Mouse (Mus musculus): ENCODE measurements at regions not wholly inside any gene's neighbourhood (a gene's known extent, or its start where the extent isn't known, plus 50 kb on each side); places are given as distances from the start of the nearest gene placed in this dataset.

- ChIA-PET POLR2A (no interaction called here), CTCF (interaction anchor here (1.5 kb wide), 1 partner anchor 13 kb away, joined by 5 read pairs; no protein-coding TSS in a partner anchor)
Measured at GRCm38 (mm10) chr4:101342071-101342762, 76.9 kb upstream of the Ak4 start.

DNA sequence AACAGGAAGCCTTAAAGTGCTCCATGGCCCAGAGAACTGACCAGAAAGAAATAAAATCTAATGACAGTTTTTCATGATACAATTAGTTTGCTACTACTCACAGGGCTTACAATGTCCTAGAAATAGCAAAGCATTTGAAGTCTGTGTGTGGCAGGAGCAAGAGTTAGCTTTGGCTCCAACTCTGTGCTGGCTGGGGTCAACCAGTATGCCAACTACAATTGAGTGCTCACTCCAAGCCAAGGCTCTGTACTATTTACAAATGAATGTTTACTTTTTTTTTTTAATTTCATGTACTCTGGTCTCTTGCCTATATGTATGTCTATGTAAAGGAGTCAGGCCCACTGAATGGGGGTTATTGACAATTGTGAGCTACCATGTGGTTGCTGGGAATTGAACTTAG lies 75.7 kb upstream of the Jak1 start:
- in situ Hi-C loops (cut with MboI; ENCODE audit: low pct_unique_long_range_greater_than_20kb): no loop called here
- no peak for DNase-seq (ENCODE audit: low read depth, low spot score)
- no peaks in the 10 kb centered on the region for H3K27me3 ChIP-seq
- POLR2A ChIA-PET: no interaction called here
- TF ChIP-seq CTCF (IDR thresholded peaks at IDR 0.05): no peak
- CTCF ChIA-PET: interaction anchor here (1.3 kb wide), 1 partner anchor 8 kb away, joined by 4 read pairs; no protein-coding TSS in a partner anchor
- no peak for ATAC-seq

More at GRCm38 (mm10) chr4:101342071-101342762, 76.9 kb upstream of the Ak4 start:
- in situ Hi-C loops (cut with MboI; ENCODE audit: low pct_unique_long_range_greater_than_20kb): no loop called here
- ATAC-seq (no peak), DNase-seq (ENCODE audit: low read depth, low spot score) (no peak)
- no peak for TF ChIP-seq CTCF (IDR thresholded peaks at IDR 0.05)
- no peaks in the 10 kb centered on the region for H3K27me3 ChIP-seq

GRCm38 (mm10) chr4:101338211-101338610 lies 73.1 kb upstream of the Jak1 start:
- no peak for DNase-seq (ENCODE audit: low read depth, low spot score)
- ChIA-PET CTCF (no interaction called here), POLR2A (no interaction called here)
- ATAC-seq: no peak
- no peaks in the 10 kb centered on the region for H3K27me3 ChIP-seq
- no peak for TF ChIP-seq CTCF (IDR thresholded peaks at IDR 0.05)
- in situ Hi-C loops (cut with MboI; ENCODE audit: low pct_unique_long_range_greater_than_20kb): no loop called here

DNA sequence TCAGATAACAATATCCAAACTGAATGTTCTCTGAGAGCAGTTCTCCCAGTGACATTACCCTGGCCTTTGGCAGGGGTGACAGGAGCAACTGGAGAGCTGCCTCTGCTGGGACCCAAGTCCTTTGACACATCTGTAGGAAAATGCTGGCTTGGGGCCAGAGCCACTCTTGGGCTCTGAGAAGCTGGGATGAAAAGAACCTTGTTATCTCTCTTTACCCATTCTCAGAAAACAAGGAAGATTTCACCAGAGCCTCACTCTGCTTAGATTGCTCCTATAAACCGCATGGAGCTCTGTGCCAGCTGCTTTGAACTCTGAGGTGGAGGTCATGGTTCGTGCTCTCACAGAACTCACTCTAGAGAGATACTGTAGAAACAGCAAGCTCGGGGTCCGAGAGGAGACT lies 71.7 kb upstream of the Jak1 start:
- no peak for TF ChIP-seq CTCF (IDR thresholded peaks at IDR 0.05)
- ATAC-seq (no peak), DNase-seq (ENCODE audit: low read depth, low spot score) (no peak)
- in situ Hi-C loops (cut with MboI; ENCODE audit: low pct_unique_long_range_greater_than_20kb): no loop called here
- CTCF ChIA-PET: interaction anchor here (1.1 to 1.2 kb wide), 2 partner anchors 13 to 30 kb away, joined by 3 to 6 read pairs; no protein-coding TSS in a partner anchor
- POLR2A ChIA-PET: interaction anchor here (0.8 kb wide), 1 partner anchor 17 kb away, joined by 4 read pairs; no protein-coding TSS in a partner anchor
- H3K27me3 ChIP-seq: no peaks in the 10 kb centered on the region

DNA sequence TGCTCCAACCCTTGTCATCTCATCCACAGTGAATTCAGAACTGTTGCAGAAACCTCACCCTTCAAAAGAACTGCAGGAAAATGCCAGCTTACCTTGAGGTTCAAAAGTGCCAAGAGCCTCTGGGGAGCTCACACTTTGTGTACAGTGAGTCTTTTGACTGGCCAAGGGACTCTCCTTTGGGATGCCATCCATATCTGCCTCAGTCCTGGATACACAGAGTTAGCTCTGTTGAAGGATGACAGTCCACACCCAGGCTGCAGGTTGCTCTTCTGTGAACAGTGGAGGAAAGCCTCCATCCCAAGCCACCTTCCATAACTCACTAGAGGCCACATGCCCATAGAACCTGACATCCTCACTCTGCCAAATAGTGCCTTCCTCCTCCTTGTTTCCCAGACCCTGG lies 71.3 kb upstream of the Jak1 start:
- H3K27me3 ChIP-seq: no peaks in the 10 kb centered on the region
- no peak for TF ChIP-seq CTCF (IDR thresholded peaks at IDR 0.05)
- no peak for DNase-seq (ENCODE audit: low read depth, low spot score)
- POLR2A ChIA-PET: interaction anchor here (0.8 kb wide), 1 partner anchor 17 kb away, joined by 4 read pairs; no protein-coding TSS in a partner anchor
- no peak for ATAC-seq
- in situ Hi-C loops (cut with MboI; ENCODE audit: low pct_unique_long_range_greater_than_20kb): no loop called here
- CTCF ChIA-PET: interaction anchor here (1.1 to 1.2 kb wide), 2 partner anchors 13 to 31 kb away, joined by 3 to 6 read pairs; no protein-coding TSS in a partner anchor

DNA sequence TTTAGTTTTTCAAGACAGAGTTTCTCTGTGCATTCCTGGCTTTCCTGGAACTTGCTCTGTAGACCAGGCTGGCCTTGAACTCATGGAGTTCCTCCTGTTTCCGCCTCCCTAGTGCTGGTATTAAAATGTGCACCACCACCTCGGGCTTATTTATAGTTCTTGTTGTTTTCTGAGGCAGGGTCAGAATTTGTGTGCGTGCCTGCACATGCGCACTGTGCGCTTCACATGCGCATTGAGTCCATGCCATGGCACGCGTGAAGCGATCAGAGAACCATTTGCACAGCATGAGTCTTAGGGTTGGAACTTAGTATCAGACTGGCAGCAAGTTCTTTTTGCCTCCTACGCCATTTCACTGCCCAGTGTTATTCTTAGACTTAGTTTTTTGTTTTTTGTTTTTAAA lies 68.8 kb upstream of the Jak1 start:
- TF ChIP-seq CTCF (IDR thresholded peaks at IDR 0.05): no peak
- in situ Hi-C loops (cut with MboI; ENCODE audit: low pct_unique_long_range_greater_than_20kb): no loop called here
- DNase-seq (ENCODE audit: low read depth, low spot score): no peak
- no peaks in the 10 kb centered on the region for H3K27me3 ChIP-seq
- POLR2A ChIA-PET: no interaction called here
- CTCF ChIA-PET: no interaction called here
- no peak for ATAC-seq

GRCm38 (mm10) chr4:101333036-101333435 lies 68.0 kb upstream of the Jak1 start:
- ATAC-seq (no peak), DNase-seq (ENCODE audit: low read depth, low spot score) (no peak)
- H3K27me3 ChIP-seq: no peaks in the 10 kb centered on the region
- POLR2A ChIA-PET: interaction anchor here (0.6 kb wide), 1 partner anchor 34 kb away, joined by 3 read pairs; no protein-coding TSS in a partner anchor
- in situ Hi-C loops (cut with MboI; ENCODE audit: low pct_unique_long_range_greater_than_20kb): no loop called here
- TF ChIP-seq CTCF (IDR thresholded peaks at IDR 0.05): no peak
- CTCF ChIA-PET: interaction anchor here (0.8 to 1.3 kb wide), 3 partner anchors 8 to 59 kb away, joined by 3 to 4 read pairs (median 3); no protein-coding TSS in a partner anchor

- no peaks in the 10 kb centered on the region for H3K27me3 ChIP-seq
- no peak for TF ChIP-seq CTCF (IDR thresholded peaks at IDR 0.05)
- ChIA-PET POLR2A (no interaction called here), CTCF (interaction anchor here (1.3 to 1.7 kb wide), 2 partner anchors 36 to 169 kb away, joined by 3 to 4 read pairs; no protein-coding TSS in a partner anchor)
- DNase-seq (ENCODE audit: low read depth, low spot score) (no peak), ATAC-seq (no peak)
- in situ Hi-C loops (cut with MboI; ENCODE audit: low pct_unique_long_range_greater_than_20kb): no loop called here
Measured at GRCm38 (mm10) chr4:101331231-101331630, 66.1 kb upstream of the Jak1 start.

DNA sequence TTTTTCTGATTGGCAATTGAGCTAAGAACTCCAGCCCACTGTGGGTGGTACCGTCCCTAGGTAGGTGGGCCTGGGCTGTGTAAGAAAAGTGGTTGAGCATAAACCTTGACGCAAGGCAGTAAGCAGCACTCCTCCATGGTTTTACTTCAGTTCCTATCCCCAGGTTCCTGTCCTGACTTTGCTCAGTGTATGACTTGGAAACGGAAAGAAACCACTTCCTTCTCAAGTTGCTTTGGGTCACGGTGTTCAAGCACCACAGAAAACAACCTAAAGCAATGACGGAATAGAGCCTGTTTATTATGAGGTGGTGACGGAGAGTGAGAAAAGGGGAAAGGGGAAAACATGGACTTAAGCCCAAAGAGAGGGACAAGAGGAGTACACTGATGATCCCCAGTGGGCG lies 64.0 kb upstream of the Jak1 start:
- TF ChIP-seq CTCF (IDR thresholded peaks at IDR 0.05): no peak

GRCm38 (mm10) chr4:101326067-101326466 lies 61.0 kb upstream of the Jak1 start:
- ATAC-seq (no peak), DNase-seq (ENCODE audit: low read depth, low spot score) (no peak)
- ChIA-PET CTCF (no interaction called here), POLR2A (no interaction called here)
- H3K27me3 ChIP-seq: no peaks in the 10 kb centered on the region
- no peak for TF ChIP-seq CTCF (IDR thresholded peaks at IDR 0.05)
- in situ Hi-C loops (cut with MboI; ENCODE audit: low pct_unique_long_range_greater_than_20kb): loop anchor here (10.0 kb wide), 1 partner anchor 331 kb away; no protein-coding TSS in a partner anchor

More for the DNA sequence above, 64.0 kb upstream of the Jak1 start:
- no peak for ATAC-seq
- no peaks in the 10 kb centered on the region for H3K27me3 ChIP-seq
- no peak for DNase-seq (ENCODE audit: low read depth, low spot score)
- POLR2A ChIA-PET: no interaction called here
- in situ Hi-C loops (cut with MboI; ENCODE audit: low pct_unique_long_range_greater_than_20kb): loop anchor here (10.0 kb wide), 1 partner anchor 334 kb away; no protein-coding TSS in a partner anchor
- CTCF ChIA-PET: interaction anchor here (1.7 kb wide), 1 partner anchor 20 kb away, joined by 3 read pairs; no protein-coding TSS in a partner anchor

DNA sequence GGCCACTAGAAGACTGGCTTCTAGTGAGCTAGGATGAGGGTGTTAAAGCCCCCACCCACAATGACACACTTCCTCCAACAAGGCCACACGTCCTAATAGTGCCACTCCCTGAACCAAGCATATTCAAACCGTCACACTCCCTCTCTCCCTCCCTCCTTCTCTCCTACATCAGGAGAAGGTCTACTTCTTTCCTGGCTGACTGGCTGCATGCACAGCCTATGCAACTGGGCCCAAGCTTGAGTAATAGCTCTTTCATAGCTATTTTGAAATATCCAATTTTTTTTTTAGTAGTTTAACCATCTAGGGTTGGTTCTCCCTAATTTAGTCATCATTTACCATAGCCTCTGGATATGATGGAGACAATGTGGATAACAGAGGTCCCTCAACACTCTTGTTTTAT lies 56.6 kb upstream of the Jak1 start:
- in situ Hi-C loops (cut with MboI; ENCODE audit: low pct_unique_long_range_greater_than_20kb): loop anchor here (10.0 to 25.0 kb wide), 2 partner anchors 327 to 734 kb away; no protein-coding TSS in a partner anchor
- ChIA-PET CTCF (no interaction called here), POLR2A (no interaction called here)
- ATAC-seq: no peak
- no peaks in the 10 kb centered on the region for H3K27me3 ChIP-seq
- TF ChIP-seq CTCF (IDR thresholded peaks at IDR 0.05): no peak
- DNase-seq (ENCODE audit: low read depth, low spot score): no peak
